Mouse (Mus musculus) forebrain, embryonic 11.5 days (tissue): Measurements from ENCODE around the gene Ago3. TPM values are rescaled to one million over a fixed set of nuclear protein-coding genes. Genes with fewer than 3 reads are reported as not detected.
A peak's percentile ranks its signal among the peaks of the same experiment; 100 is the strongest.

Experiments used
- ATAC-seq: fragments of 200-750 bp; cut with Nextera tagmentation; replicated peaks from 2 replicates; pipeline ENCODE4 v1.8.0; 2017; ENCODE audit warnings: moderate TSS enrichment; ENCODE audit not compliant: low FRiP score
- DNase-seq: peaks from one replicate; pipeline ENCODE4 v3.0.0-alpha.2; 2017; ENCODE audit warnings: low spot score
- H3K27ac ChIP-seq: fragments of 300-500 bp; sonication (generic); 2 replicates; pipeline ENCODE4 v1.5.1; 2014; ENCODE audit warnings: low read depth, low read length
- H3K27me3 ChIP-seq: fragments of 300-500 bp; sonication (generic); 2 replicates; pipeline ENCODE4 v1.6.1; 2014; ENCODE audit warnings: mild to moderate bottlenecking, low read length, mixed read lengths; ENCODE audit not compliant: control insufficient read depth, insufficient read depth
- H3K36me3 ChIP-seq: fragments of 300-500 bp; sonication (generic); 2 replicates; pipeline ENCODE4 v1.6.1; 2014; ENCODE audit warnings: mild to moderate bottlenecking, low read length, moderate library complexity, mixed read lengths; ENCODE audit not compliant: control insufficient read depth, insufficient read depth
- H3K4me1 ChIP-seq: fragments of 300-500 bp; sonication (generic); replicated peaks from 2 replicates; pipeline ENCODE4 v1.6.1; 2014; ENCODE audit warnings: low read length, mixed read lengths; ENCODE audit not compliant: control insufficient read depth, insufficient read depth
- H3K4me2 ChIP-seq: fragments of 300-500 bp; sonication (generic); 2 replicates; pipeline ENCODE4 v1.6.1; 2014; ENCODE audit warnings: low read depth, mild to moderate bottlenecking, low read length, moderate library complexity, mixed read lengths; ENCODE audit not compliant: severe bottlenecking
- H3K4me3 ChIP-seq: fragments of 300-500 bp; sonication (generic); 2 replicates; pipeline ENCODE4 v1.5.1; 2014; ENCODE audit warnings: low read depth, low read length
- H3K9ac ChIP-seq: fragments of 300-500 bp; sonication (generic); 2 replicates; pipeline ENCODE4 v1.6.1; 2014; ENCODE audit warnings: low read length
- H3K9me3 ChIP-seq: fragments of 300-500 bp; sonication (generic); 2 replicates; pipeline ENCODE4 v1.6.1; 2016; ENCODE audit warnings: low read length, mixed read lengths; ENCODE audit not compliant: control insufficient read depth
- WGBS: fragments of 180-500 bp; shearing (Covaris S2); extraction: QIAGEN DNeasy Blood & Tissue Kit; methylation state at CpG from one replicate; pipeline ENCODE4 v1.1.7; 2014; 5-methylcytosine and 5-hydroxymethylcytosine counted together
- polyA plus RNA-seq: library from polyadenylated mRNA; unstranded; fragments of >200 nt; fragmentation: Nextera tagmentation; extraction: Ambion mirVana; gene quantifications from 2 replicates; pipeline ENCODE4 v1.2.1, GENCODE M21; 2014

Gene Ago3
- polyA plus RNA-seq, 1 experiment from 2014 or later = 21.9 TPM

GRCm38 (mm10) chr4:126286492-126286891 lies 142.9 kb downstream of the Ago3 start, which contains the start of gene Col8a2:
Gene Col8a2 (plus strand): TSS chr4:126286793.
- WGBS = 3% methylated on average over 33 of the region's 42 CpGs
- Histone ChIP-seq H3K36me3 (no peaks in the 10 kb centered on the region), H3K4me2 (peak within 1 kb of the TSS; percentile 38), H3K9me3 (no peaks in the 10 kb centered on the region), H3K4me1 (0 out of 2 replicates have a peak, but pooled peaks cover 3% of the 10 kb centered on the region), H3K27me3 (peaks cover 35% of the 10 kb centered on the region), H3K9ac (peak within 1 kb of the TSS; percentile 5; the same call in 1 of the 2 replicates), H3K4me3 (peak within 1 kb of the TSS; percentile 26), H3K27ac (no peak within 1 kb of the TSS)
- DNase-seq = peak; percentile 61
- ATAC-seq = no peak

- no peak for DNase-seq
- WGBS = 89% methylated on average over 8 of the region's 8 CpGs
- Histone ChIP-seq H3K4me1 (0 out of 2 replicates have a peak, but pooled peaks cover 3% of the 10 kb centered on the region), H3K4me3 (no peak overlapping the region), H3K4me2 (no peak overlapping the region), H3K9ac (no peak overlapping the region), H3K36me3 (no peaks in the 10 kb centered on the region), H3K27ac (no peak overlapping the region), H3K9me3 (no peaks in the 10 kb centered on the region), H3K27me3 (peaks cover 31% of the 10 kb centered on the region)
- no peak for ATAC-seq
Measured at GRCm38 (mm10) chr4:126283582-126283981, 145.8 kb downstream of the Ago3 start.

- no peak overlapping the region for H3K4me3 ChIP-seq
- H3K4me2 ChIP-seq = no peak overlapping the region
- no peak overlapping the region for H3K9ac ChIP-seq
- peaks cover 12% of the 10 kb centered on the region for H3K27me3 ChIP-seq
- H3K27ac ChIP-seq = no peak overlapping the region
- DNase-seq = no peak
- H3K9me3 ChIP-seq = no peaks in the 10 kb centered on the region
- 70% methylated on average over 9 of the region's 9 CpGs for WGBS
- H3K4me1 ChIP-seq = 0 out of 2 replicates have a peak, but pooled peaks cover 3% of the 10 kb centered on the region
- no peaks in the 10 kb centered on the region for H3K36me3 ChIP-seq
- ATAC-seq = no peak
Measured at GRCm38 (mm10) chr4:126281706-126282105, 147.7 kb downstream of the Ago3 start.

Other genes with a start within 250 kb of the Ago3 start
- gene Thrap3, start 226.8 kb downstream of the Ago3 start, polyA plus RNA-seq = 251 and 263 TPM in 2 replicates
- gene Map7d1, start 173.2 kb downstream of the Ago3 start, polyA plus RNA-seq = 80.6 and 83.5 TPM in 2 replicates
- gene Trappc3, start 167.2 kb downstream of the Ago3 start, polyA plus RNA-seq = 23.3 and 25.7 TPM in 2 replicates
- gene Col8a2, start 142.8 kb downstream of the Ago3 start, polyA plus RNA-seq = 18.0 and 20.4 TPM in 2 replicates
- 66.5 and 70.7 TPM in 2 replicates for gene Adprhl2, start 107.9 kb downstream of the Ago3 start, polyA plus RNA-seq
- 4.9 and 6.1 TPM in 2 replicates for gene Tekt2, start 103.9 kb downstream of the Ago3 start, polyA plus RNA-seq
- 23.2 and 26.8 TPM in 2 replicates for gene Ago1, start 39.0 kb upstream of the Ago3 start, polyA plus RNA-seq
- gene Ago4, start 103.9 kb upstream of the Ago3 start, polyA plus RNA-seq = 3.4 and 3.6 TPM in 2 replicates
- 62.7 and 71.2 TPM in 2 replicates for gene Clspn, start 127.4 kb upstream of the Ago3 start, polyA plus RNA-seq
- gene 5730409E04Rik, start 180.3 kb upstream of the Ago3 start, polyA plus RNA-seq = 1.7 TPM in 2 replicates
- 503 and 528 TPM in 2 replicates for gene Psmb2, start 248.1 kb upstream of the Ago3 start, polyA plus RNA-seq